Mouse (Mus musculus) heart, embryonic 14.5 days (tissue): ENCODE data around the gene Il1r1. TPM values are rescaled to one million over a fixed set of nuclear protein-coding genes. Genes with fewer than 3 reads are reported as not detected.

Source experiments
- ATAC-seq: fragments of 200-750 bp; cut with Nextera tagmentation; 2 replicates; pipeline ENCODE4 v1.8.0; 2017; ENCODE audit warnings: low read depth, moderate TSS enrichment; ENCODE audit not compliant: insufficient number of reproducible peaks, insufficient read depth, low FRiP score
- H3K27ac ChIP-seq, 2 experiments: fragments of 200-500 bp in 1 of 2; fragments of 300-500 bp in 1 of 2; sonication (generic) in 1 of 2; replicated peaks in 1 of 2; 2 replicates each; pipeline ENCODE4 v1.5.1; 2012 to 2014; ENCODE audit warnings: low read depth in 2 of 2, low read length in 2 of 2, control low read depth in 1 of 2, mild to moderate bottlenecking in 1 of 2, mixed read lengths in 1 of 2; ENCODE audit not compliant: control insufficient read depth in 1 of 2, insufficient read depth in 1 of 2
- H3K27me3 ChIP-seq: fragments of 300-500 bp; sonication (generic); 2 replicates; pipeline ENCODE4 v1.6.1; 2014; ENCODE audit warnings: mild to moderate bottlenecking, low read length, control low read depth; ENCODE audit not compliant: control insufficient read depth, insufficient read depth
- H3K36me3 ChIP-seq: fragments of 300-500 bp; sonication (generic); 2 replicates; pipeline ENCODE4 v1.6.1; 2014; ENCODE audit warnings: mild to moderate bottlenecking, control low read depth, low read length, mixed read lengths; ENCODE audit not compliant: control insufficient read depth, insufficient read depth
- H3K4me1 ChIP-seq, 2 experiments: fragments of 200-500 bp in 1 of 2; fragments of 300-500 bp in 1 of 2; sonication (generic) in 1 of 2; 2 replicates each; pipeline ENCODE4 v1.6.1; 2012 to 2014; ENCODE audit warnings: low read length in 2 of 2, control low read depth in 1 of 2, mixed read lengths in 1 of 2; ENCODE audit not compliant: control insufficient read depth in 2 of 2, insufficient read depth in 2 of 2
- H3K4me2 ChIP-seq: fragments of 300-500 bp; sonication (generic); 2 replicates; pipeline ENCODE4 v1.6.1; 2014; ENCODE audit warnings: mild to moderate bottlenecking, low read length
- H3K4me3 ChIP-seq, 2 experiments: fragments of 200-500 bp in 1 of 2; fragments of 300-500 bp in 1 of 2; sonication (generic) in 1 of 2; 2 replicates each; pipeline ENCODE4 v1.5.1; 2012 to 2014; ENCODE audit warnings: low read length in 2 of 2, mild to moderate bottlenecking in 2 of 2, control low read depth in 1 of 2, low read depth in 1 of 2, moderate library complexity in 1 of 2; ENCODE audit not compliant: control insufficient read depth in 1 of 2, insufficient read depth in 1 of 2
- H3K9ac ChIP-seq: fragments of 300-500 bp; sonication (generic); 2 replicates; pipeline ENCODE4 v1.6.1; 2014; ENCODE audit warnings: mild to moderate bottlenecking, low read length
- H3K9me3 ChIP-seq: fragments of 300-500 bp; sonication (generic); 2 replicates; pipeline ENCODE4 v1.6.1; 2016; ENCODE audit warnings: low read length, control low read depth; ENCODE audit not compliant: control insufficient read depth
- WGBS: fragments of 180-500 bp; shearing (Covaris S2); extraction: QIAGEN DNeasy Blood & Tissue Kit; methylation state at CpG from one replicate; pipeline ENCODE4 v1.1.7; 2014; 5-methylcytosine and 5-hydroxymethylcytosine counted together
- polyA plus RNA-seq: library from polyadenylated mRNA; unstranded; fragments of >200 nt; fragmentation: Nextera tagmentation; extraction: Ambion mirVana; gene quantifications from 2 replicates; pipeline ENCODE4 v1.2.1, GENCODE M21; 2014

The Il1r1 gene
- polyA plus RNA-seq, 1 experiment from 2014 or later = 8.4 TPM

DNA sequence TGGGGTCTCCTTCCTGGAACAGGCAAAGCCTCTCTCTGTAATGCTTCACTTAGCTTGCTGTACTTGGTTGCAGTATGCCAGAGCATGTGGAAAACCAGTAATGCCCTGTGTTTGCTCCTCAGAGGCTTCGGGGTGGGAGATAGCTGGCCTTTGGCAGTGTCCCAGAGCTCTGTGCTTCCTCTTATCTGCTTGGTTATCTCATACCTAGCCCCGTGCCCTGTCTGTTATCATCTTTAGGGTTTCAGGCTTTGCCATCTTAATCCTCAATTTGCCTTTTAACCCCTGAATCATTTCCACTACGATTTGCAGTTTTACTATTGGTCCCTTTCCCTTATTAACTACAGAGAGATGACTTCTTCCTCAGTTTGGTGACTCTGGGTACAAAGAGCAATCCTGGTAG is 6.3 kb upstream of the Il1r1 start:
- Histone ChIP-seq H3K27me3 (no peaks in the 10 kb centered on the region), H3K9ac (no peak overlapping the region), H3K4me1 (peaks cover 11 to 15% of the 10 kb centered on the region in 2 experiments; a peak in 3 of 4 replicates), H3K27ac (no peak overlapping the region), H3K9me3 (peaks cover 12% of the 10 kb centered on the region), H3K4me2 (no peak overlapping the region), H3K4me3 (no peak overlapping the region), H3K36me3 (no peaks in the 10 kb centered on the region)
- no peak for ATAC-seq
- 50% methylated on average over 3 of the region's 3 CpGs for WGBS

DNA sequence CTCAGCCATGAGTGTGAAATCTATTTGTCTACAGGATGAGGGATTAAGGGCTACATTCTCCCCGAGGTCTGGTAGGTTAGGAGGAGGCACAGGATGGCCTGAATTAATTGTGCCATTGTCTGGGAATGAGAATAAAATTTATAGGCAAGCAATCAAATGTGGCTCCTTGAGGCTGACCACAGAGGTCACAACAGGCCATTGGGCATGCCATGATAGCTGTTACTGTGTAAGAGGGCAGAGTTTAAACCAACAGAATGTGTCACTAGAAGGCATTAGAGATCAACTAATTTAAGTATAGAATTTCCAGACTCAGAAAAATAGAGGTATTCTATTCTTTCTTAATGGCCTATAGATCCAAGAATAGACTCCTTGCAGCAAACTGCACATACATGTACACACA is 4.3 kb upstream of the Il1r1 start:
- peaks cover 10% of the 10 kb centered on the region for H3K9me3 ChIP-seq
- 80% methylated on average over 1 of the region's 1 CpGs for WGBS
- no peak for ATAC-seq

DNA sequence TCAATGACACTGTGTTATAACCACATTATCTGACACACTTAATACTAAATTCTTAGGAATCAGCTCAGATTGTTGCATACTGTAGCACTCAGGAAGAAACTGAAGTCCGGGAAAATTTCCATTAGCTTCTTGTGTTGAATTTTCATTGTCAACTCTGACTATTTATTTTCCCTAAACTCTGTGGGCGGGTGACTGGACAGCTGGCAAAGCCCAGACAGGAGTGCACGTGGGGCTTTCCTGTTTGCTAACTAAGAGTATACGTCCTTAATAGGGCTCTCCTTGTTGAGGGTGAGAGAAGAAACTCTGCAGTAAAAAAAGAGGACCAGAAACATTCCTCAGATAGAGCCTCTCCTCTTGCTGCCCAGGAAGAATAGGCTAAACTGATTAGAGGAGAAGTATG is 3.0 kb upstream of the Il1r1 start:
- 0 out of 2 replicates have a peak, but pooled peaks cover 2% of the 10 kb centered on the region for H3K9me3 ChIP-seq
- ATAC-seq = no peak
- H3K27me3 ChIP-seq = no peaks in the 10 kb centered on the region
- H3K9ac ChIP-seq = no peak overlapping the region
- H3K4me2 ChIP-seq = peak overlapping the region; percentile 16; the same call in 1 of the 2 replicates
- peaks cover 15 to 30% of the 10 kb centered on the region in 2 experiments for H3K4me1 ChIP-seq
- no peaks in the 10 kb centered on the region for H3K36me3 ChIP-seq
- WGBS = 27% methylated on average over 4 of the region's 4 CpGs
- H3K4me3 ChIP-seq = no peak overlapping the region
- peak overlapping the region; percentile 15 to 31; a peak in 3 of 4 replicates for H3K27ac ChIP-seq

More for the DNA sequence above, 4.3 kb upstream of the Il1r1 start:
- Histone ChIP-seq H3K9ac (no peak overlapping the region), H3K36me3 (no peaks in the 10 kb centered on the region), H3K27me3 (no peaks in the 10 kb centered on the region), H3K27ac (no peak overlapping the region), H3K4me2 (no peak overlapping the region), H3K4me1 (peaks cover 15 to 27% of the 10 kb centered on the region in 2 experiments), H3K4me3 (no peak overlapping the region)

GRCm38 (mm10) chr1:40222680-40223079 is 2.2 kb upstream of the Il1r1 start:
- Histone ChIP-seq H3K9me3 (0 out of 2 replicates have a peak, but pooled peaks cover 2% of the 10 kb centered on the region), H3K4me3 (no peak overlapping the region; a peak in 1 of 4 replicates), H3K36me3 (no peaks in the 10 kb centered on the region), H3K4me1 (peaks cover 15 to 26% of the 10 kb centered on the region in 2 experiments), H3K27me3 (no peaks in the 10 kb centered on the region), H3K9ac (no peak overlapping the region; the same call in 1 of the 2 replicates), H3K4me2 (peak overlapping the region; percentile 16; the same call in 1 of the 2 replicates), H3K27ac (peak overlapping the region; percentile 15 to 31; a peak in 3 of 4 replicates)
- ATAC-seq = no peak
- WGBS = 65% methylated on average over 8 of the region's 8 CpGs

- Histone ChIP-seq H3K4me3 (no peak overlapping the region), H3K27me3 (no peaks in the 10 kb centered on the region), H3K36me3 (no peaks in the 10 kb centered on the region), H3K9ac (no peak overlapping the region), H3K9me3 (0 out of 2 replicates have a peak, but pooled peaks cover 2% of the 10 kb centered on the region), H3K27ac (0 out of 4 replicates have a peak overlapping the region, but pooled peaks of 1 of the 2 experiments have one; percentile 15), H3K4me2 (no peak overlapping the region), H3K4me1 (peaks cover 15 to 26% of the 10 kb centered on the region in 2 experiments)
- no peak for ATAC-seq
- WGBS = 95% methylated on average over 2 of the region's 2 CpGs
Observed at GRCm38 (mm10) chr1:40223591-40223990, 1.3 kb upstream of the Il1r1 start.

- Histone ChIP-seq H3K27ac (peak overlapping the region; percentile 20 to 65; a peak in 2 of 4 replicates), H3K36me3 (no peaks in the 10 kb centered on the region), H3K9ac (peak overlapping the region; percentile 62), H3K4me1 (peaks cover 15 to 28% of the 10 kb centered on the region in 2 experiments), H3K4me3 (peak overlapping the region in 1 of 2 experiments; percentile 38; a peak in 1 of 4 replicates), H3K27me3 (no peaks in the 10 kb centered on the region), H3K4me2 (peak overlapping the region; percentile 60), H3K9me3 (no peaks in the 10 kb centered on the region)
- no peak for ATAC-seq
- WGBS = 71% methylated on average over 2 of the region's 2 CpGs
Observed at GRCm38 (mm10) chr1:40225580-40225979, 700 bp downstream of the Il1r1 start.

GRCm38 (mm10) chr1:40229033-40229432 is 4.2 kb downstream of the Il1r1 start:
- no peak for ATAC-seq
- H3K4me1 ChIP-seq = peaks cover 14 to 30% of the 10 kb centered on the region in 2 experiments
- H3K4me3 ChIP-seq = no peak overlapping the region
- 75% methylated on average over 3 of the region's 3 CpGs for WGBS
- no peak overlapping the region for H3K4me2 ChIP-seq
- H3K9me3 ChIP-seq = no peaks in the 10 kb centered on the region
- H3K36me3 ChIP-seq = no peaks in the 10 kb centered on the region
- H3K27me3 ChIP-seq = no peaks in the 10 kb centered on the region
- no peak overlapping the region for H3K9ac ChIP-seq
- H3K27ac ChIP-seq = no peak overlapping the region
